Mouse (Mus musculus) frontal cortex, postnatal 10 days (tissue): Measurements from ENCODE around the gene 4931414P19Rik.
"Not testable (repeated sequence)": the region's sequence is repeated elsewhere in the genome, so short reads cannot be mapped to it uniquely, and the experiment has no call there.

ENCODE experiments used
- DNase-seq, 2 experiments: peaks; one replicate each; pipeline ENCODE4 v3.0.0; 2022; ENCODE audit warnings: low spot score in 2 of 2, mixed read lengths in 1 of 2

The 4931414P19Rik gene

DNA sequence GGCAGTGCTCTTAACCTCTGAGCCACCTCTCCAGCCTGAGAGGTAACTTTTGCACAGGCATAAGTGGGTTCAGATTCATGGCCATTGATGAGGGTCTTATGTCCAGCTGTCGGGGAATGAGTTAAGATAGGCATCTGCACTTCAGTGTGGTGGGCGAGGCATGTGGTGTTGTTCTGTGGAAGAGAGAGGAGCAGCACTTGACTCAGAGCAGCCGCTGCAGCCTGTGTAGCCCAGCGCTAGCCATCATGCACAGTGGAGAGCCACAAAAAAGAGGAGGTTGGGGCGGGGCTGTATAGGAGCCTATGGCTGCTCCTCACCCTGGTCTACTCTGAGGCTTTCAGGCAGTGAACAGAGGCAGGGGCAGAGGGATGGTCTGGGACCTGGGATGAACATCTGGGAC lies 22.3 kb upstream of the 4931414P19Rik start:
- DNase-seq = no peak

DNA sequence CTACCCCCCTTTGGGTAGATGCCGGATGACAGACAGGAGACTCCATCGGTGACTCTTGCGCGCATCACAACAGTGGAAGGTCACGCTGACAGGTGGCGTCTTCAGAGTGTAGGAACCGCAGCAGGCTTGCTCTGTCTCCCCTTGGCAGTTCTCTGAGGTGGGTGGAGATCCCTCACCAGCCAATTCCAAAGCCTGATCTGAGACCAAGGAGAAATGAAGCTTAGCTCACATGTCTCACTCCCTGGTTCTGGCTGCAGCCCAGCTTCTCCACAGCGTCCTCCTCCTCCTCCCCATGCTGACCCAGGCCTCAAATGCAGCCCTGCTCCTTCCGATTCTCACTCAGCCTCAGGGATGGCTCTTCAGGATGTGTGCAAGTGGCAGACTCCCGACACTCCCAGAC lies 19.2 kb upstream of the 4931414P19Rik start:
- no peak for DNase-seq

- DNase-seq = no peak
Measured at GRCm38 (mm10) chr14:54623334-54623733, 17.5 kb upstream of the 4931414P19Rik start.

GRCm38 (mm10) chr14:54621133-54621532 lies 15.3 kb upstream of the 4931414P19Rik start, which contains the start of gene Psmb11:
TSS of gene Psmb11 (plus strand) at chr14:54621433.
- no peak for DNase-seq

GRCm38 (mm10) chr14:54617897-54618365 lies 12.1 kb upstream of the 4931414P19Rik start, which contains the start of gene Psmb5:
TSS of gene Psmb5 (minus strand) at chr14:54618022.
- peak; percentile 81 to 87 for DNase-seq

DNA sequence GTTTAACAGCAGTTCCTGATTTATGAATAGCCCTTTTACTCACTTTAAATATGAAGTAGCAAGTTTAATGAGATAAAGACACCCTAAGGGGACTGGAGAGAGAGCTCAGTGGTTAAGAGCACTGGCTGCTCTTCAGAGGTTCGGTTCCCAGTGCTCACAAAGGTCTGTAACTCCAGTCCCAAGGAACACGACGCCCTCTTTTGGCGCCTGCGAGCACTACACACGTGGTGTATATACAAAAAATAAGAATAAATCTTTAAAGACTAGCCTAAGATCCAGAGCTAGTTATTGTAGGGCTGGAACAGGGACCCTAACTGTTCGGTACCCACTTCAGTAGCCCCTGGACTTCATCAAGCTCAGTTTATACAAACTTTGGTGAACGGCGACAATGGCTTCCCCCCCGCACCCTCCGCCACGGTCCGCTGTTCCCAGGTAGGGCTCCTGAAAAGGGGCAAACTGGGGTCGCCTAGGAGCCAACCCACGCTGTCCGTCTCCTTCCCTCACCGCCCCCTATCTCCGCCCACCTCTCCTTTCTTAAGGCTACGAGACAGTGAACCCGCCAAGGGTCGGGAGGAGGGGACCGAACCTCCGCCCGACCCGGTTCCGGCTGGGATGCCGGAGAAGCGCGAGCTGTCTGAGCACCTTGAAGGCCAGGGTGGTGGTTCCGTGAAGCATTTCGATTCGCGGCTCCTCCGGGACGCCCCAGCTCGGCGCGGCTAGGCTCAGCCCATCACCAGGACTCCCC lies 11.5 kb upstream of the 4931414P19Rik start:
- DNase-seq = no peak

- no peak for DNase-seq
Measured at GRCm38 (mm10) chr14:54616226-54616825, 10.5 kb upstream of the 4931414P19Rik start.

DNA sequence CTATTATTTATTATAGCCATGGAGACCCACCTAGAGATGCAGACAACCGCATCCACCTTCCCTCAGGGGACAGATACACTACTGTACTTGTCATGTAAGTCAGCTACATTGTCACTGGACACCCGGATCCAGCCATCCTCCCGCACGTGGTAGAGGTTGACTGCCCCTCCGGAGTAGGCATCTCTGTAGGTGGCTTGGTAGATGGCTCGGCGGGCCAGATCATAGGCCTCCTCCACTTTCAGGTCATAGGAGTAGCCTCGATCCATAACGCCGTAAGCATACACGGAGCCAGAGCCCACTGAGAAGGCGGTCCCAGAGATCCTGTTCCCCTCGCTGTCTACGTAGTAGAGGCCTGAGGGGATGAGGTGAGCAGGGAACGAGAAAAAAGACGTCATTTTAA lies 8.3 kb upstream of the 4931414P19Rik start:
- DNase-seq = not testable (repeated sequence)

DNA sequence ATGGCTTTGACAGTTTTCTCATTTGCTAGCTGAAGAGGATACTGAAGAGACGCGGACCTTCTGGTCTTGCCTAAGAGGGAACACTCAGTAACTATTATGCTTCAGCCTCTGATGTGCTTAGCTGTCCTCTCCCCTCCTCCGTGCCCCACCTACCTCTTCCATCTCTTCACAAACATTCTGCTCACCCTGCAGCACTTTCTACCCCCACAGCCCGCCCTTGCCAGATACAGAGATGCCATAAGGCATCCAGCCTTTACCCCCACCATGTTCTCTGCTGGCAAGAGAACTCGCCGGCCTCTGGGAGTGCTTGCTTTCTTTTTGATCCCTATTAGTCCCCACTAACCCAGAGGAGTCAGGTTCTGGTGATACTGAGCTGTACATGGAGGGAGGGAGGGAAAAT lies 4.9 kb upstream of the 4931414P19Rik start:
- DNase-seq = no peak

DNA sequence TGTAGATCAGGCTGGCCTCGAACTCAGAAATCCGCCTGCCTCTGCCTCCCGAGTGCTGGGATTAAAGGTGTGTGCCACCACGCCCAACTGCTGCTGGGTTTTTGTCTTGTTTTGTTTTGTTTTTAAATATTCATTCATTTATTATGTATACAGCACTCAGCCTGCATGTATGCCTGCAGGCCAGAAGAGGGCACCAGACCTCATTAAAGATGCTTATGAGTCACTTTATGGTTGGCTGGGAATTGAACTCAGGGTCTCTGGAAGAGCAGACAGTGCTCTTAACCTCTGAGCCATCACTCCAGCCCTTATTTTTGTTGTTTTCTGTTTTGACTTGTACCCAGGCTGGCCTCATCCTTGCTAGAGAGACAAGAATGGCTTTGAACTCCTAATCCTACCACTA lies 4.2 kb upstream of the 4931414P19Rik start:
- DNase-seq = no peak

DNA sequence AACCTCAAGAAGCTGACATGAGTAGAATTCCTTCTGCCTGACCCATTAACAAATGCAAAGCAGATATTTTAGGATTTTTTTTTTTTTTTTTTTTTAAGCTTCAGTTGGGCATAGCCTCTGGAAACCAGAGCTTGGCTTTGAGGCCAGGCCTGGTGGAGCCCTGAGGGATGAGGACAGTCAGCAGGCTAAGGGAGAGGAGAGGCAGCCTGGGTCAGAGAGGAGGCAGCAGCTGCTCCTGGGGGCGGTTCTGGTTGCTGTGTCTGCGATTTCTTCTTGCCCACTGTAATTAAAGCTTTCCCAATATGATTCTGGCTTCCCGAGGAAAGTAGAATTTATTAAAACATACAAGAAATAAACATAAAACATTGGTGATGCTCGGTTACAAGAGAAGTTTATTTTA lies 3.5 kb upstream of the 4931414P19Rik start:
- DNase-seq = no peak

GRCm38 (mm10) chr14:54607226-54607625 lies 1.4 kb upstream of the 4931414P19Rik start:
- DNase-seq = no peak

DNA sequence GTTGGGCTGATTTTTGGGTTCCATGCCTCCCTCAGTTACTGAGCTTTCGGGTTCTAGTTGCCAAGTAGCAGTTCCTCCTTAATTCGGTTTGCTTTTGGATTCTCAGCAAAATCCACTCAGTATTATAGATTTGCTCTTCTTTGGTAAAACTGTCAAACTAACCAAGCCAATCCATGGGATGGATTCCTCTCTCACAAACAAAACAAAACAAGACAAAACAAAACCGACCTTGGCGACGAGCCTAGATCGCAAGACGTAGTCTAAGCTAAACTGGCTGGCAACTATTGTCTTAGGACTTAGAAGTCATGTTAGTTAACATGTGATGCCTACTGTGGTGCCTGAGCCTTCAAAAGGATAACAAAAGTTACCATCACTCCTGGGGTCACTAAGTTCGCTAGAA lies 2.1 kb downstream of the 4931414P19Rik start:
- DNase-seq = no peak

DNA sequence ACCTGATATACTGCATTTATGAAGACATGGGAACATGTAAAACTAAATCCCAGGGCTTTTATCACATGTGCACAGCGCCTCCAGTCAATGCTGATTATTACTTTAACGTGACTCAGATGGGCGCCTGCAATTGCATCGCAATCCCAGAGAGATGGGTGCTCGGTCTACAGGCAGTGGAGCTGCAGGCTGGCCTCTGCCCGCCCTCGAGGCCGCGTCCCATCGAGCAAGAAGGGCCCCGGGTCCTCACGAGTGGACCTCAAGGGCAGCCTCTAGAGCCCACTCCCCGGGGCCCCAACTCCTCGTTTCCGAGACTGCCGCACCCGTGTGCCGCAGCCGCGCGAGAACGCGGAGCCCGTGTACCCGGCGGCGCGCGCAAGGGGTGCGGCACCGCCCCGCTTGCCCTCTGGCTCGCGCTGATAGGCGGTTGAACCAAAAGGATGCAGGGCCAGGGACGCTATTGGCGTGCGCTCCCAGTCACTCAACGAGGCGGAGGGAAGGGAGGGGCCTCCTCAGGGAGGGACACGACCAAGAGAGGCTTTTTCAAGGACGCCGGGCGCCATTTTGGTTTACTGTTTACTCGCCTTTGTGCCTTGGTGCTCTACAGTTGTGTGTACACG lies 2.6 kb downstream of the 4931414P19Rik start:
- peak; percentile 95 to 96 for DNase-seq

- no peak for DNase-seq
Measured at GRCm38 (mm10) chr14:54602613-54603012, 3.2 kb downstream of the 4931414P19Rik start.

- no peak for DNase-seq
Measured at GRCm38 (mm10) chr14:54601601-54602000, 4.2 kb downstream of the 4931414P19Rik start.

- DNase-seq = no peak
Measured at GRCm38 (mm10) chr14:54597084-54597483, 8.7 kb downstream of the 4931414P19Rik start.

DNA sequence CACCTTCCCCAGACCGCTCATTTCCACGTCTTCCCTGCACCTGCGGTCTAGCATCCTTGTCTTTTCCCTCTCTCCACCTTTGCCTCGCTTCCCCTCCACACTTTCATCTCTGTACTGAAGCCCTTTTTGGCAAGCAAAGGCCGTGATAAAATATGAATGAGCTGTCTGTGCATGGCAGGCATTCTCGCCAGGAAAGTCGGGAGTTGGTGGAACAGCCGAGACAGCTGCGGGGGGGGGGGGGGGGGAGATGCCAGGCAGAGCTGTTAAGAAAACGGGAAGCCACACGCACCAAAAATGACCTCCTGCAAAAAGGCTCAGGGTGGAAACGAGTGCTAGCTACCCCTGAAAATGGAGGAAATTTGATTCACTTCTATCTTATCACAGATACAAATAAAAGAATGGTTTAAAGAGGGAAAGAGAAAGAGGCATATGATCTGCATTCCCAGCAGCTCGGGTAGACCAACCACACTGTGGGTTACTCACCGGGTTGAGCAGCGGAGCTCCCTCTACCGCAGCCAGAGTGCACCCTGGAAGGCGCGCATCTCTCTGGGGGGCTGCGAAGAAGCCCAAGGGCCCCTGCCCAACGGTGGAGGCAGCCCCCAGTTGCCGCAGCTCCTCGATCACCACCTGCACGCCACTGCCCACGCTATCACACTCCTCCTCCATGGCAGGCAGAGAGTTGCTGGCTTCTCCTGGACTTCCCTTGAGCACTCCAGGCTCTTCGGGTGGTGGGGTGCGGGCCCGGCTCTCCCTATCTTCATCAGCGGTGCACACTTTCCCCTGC lies 11.0 kb downstream of the 4931414P19Rik start:
- no peak for DNase-seq

DNA sequence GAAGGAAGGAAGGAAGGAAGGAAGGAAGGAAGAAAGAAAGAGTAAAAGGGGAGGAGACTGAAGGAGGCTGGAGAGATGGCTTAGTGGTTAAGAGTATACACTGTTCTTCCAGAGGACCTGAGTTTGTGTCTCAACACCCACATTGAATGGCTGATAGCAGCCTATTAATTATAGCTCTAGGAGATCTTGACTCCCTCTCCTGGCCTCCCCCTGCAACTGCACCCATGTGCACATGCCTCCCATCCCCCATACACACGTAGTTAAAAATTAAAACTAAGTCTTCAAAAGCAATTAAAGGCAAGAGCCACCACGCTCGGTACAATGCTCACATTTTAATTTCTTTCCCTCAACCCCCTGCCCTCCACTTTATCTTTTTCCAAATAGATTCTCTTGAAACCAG lies 11.7 kb downstream of the 4931414P19Rik start:
- no peak for DNase-seq

DNA sequence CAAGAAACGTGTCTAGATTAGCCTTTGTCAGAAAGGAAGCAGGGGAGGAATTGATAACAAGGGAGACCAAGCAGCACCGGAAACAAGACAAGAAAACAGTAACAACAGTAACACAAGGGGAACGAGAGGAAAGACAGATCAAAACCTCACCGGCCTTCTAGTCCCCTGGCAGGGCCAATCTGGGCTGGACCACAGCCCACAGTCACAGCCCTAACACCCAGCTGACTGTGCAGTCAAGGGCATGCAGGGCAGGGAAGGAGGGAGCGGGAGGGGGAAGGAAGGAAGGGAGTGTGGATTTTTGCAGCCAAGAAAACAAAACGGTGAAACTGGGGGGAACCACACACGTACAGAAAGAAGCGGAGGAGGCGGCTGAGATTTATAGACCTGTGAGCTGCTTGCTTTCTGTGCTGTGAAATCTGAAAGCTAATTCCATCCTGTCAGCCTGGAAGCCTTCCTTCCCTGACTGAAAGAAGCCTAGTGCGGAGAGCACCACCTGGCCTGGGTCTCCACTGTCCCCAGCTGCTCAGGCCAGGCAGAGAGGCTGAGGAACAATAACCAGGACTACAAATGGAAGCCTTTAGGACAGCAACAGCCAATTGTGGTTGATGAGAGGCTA lies 13.4 kb downstream of the 4931414P19Rik start:
- peak in 1 of 2 experiments; percentile 46 for DNase-seq

GRCm38 (mm10) chr14:54591056-54591455 lies 14.7 kb downstream of the 4931414P19Rik start:
- no peak for DNase-seq
